In genomic region chr13:21249022-21249421, GRCm38 (mm10) we compare ENCODE assay signal across 18 mouse cellular contexts. TPM values are rescaled to one million over a fixed set of nuclear protein-coding genes. Genes with fewer than 3 reads are reported as not detected.
DNase-seq lines count a peak whose midpoint lies in the region.
"Had no signal": no experiment of that assay in that cellular context is flagged by ENCODE, and none has a peak within 500 bp of the region (broad histone marks: within the 10 kb centered on the region; RNA-seq: fewer than 3 reads in every experiment).

No protein-coding gene starts in this region.

- H3K4me1 ChIP-seq in heart, embryonic 10.5 days = 0 out of 2 replicates have a peak, but pooled peaks cover 4% of the 10 kb centered on the region
- no peaks in the 10 kb centered on the region for H3K4me1 ChIP-seq in limb, embryonic 10.5 days

- peak overlapping the region; percentile 42 for H3K4me3 ChIP-seq in heart, embryonic 10.5 days
- H3K4me3 ChIP-seq in limb, embryonic 10.5 days = 0 out of 2 replicates have a peak overlapping the region, but pooled peaks have one; percentile 18
- H3K4me3 ChIP-seq: megakaryocyte, embryonic 14.5 days had no signal

- no peak overlapping the region for H3K27ac ChIP-seq in heart, embryonic 10.5 days
- H3K27ac ChIP-seq in limb, embryonic 10.5 days = no peak overlapping the region

- peaks cover 7% of the 10 kb centered on the region for H3K27me3 ChIP-seq in heart, embryonic 10.5 days (ENCODE audit: insufficient read depth, poor library complexity, severe bottlenecking)
- H3K27me3 ChIP-seq in limb, embryonic 10.5 days (ENCODE audit: low read depth, poor library complexity, severe bottlenecking) = peaks cover 10% of the 10 kb centered on the region

- H3K36me3 ChIP-seq in heart, embryonic 10.5 days = no peaks in the 10 kb centered on the region
- no peaks in the 10 kb centered on the region for H3K36me3 ChIP-seq in limb, embryonic 10.5 days

- no peaks in the 10 kb centered on the region for H3K9me3 ChIP-seq in heart, embryonic 10.5 days
- H3K9me3 ChIP-seq in limb, embryonic 10.5 days (replicated peaks) = no peaks in the 10 kb centered on the region

- 19% methylated on average over 4 of the region's 4 CpGs for WGBS in heart, embryonic 10.5 days
- WGBS in limb, embryonic 10.5 days = 15% methylated on average over 4 of the region's 4 CpGs

- DNase-seq in heart, embryonic 10.5 days (ENCODE audit: low spot score) = no peak
- no peak for DNase-seq in heart, adult 9 months (ENCODE audit: low spot score in 2 of 2)
- DNase-seq in 416B (ENCODE audit: low read depth) = peak; percentile 29
- DNase-seq in R1 (ENCODE audit: low read depth, low spot score) = peak; percentile 92
- no peak for DNase-seq in limb, embryonic 10.5 days (ENCODE audit: low spot score)
- no peak for DNase-seq in thymus, postnatal 36 days
- no peak for DNase-seq in T-cell, adult 2 months (ENCODE audit: low spot score)
- no peak for DNase-seq in cerebellum, adult 9-10 months
- DNase-seq: cerebellum, postnatal 36 days; gastrocnemius, postnatal 14 days; heart, postnatal 10 days; kidney, postnatal 4 days; lung, adult 18-20 months; thymus, adult 2 months had no signal

RNA-seq across cellular contexts. Expression of gene Gpx5, which starts 43.5 kb away (rescaled TPM):
- polyA plus RNA-seq in heart, embryonic 10.5 days (2016; fragmentation: Nextera tagmentation; extraction: Ambion mirVana) = not detected in 2 replicates
- not detected in 2 replicates for polyA plus RNA-seq in limb, embryonic 10.5 days (2016; fragmentation: Nextera tagmentation; extraction: Ambion mirVana)
- polyA plus RNA-seq: activated CD4-positive, CD25-positive, alpha-beta regulatory T cell, adult 4 months; intestine, embryonic 14.5 days; neural tube, embryonic 11.5 days; thymus, adult 2 months had no signal

Comparison
In these comparisons a context has a peak if more than half of its experiments do, and no peak if none do; other contexts are left out.
1. DNase-seq: peak in 416B (single experiment) and R1 (single experiment); none in heart, embryonic 10.5 days (single experiment), heart, adult 9 months (0 of 2), limb, embryonic 10.5 days (single experiment), thymus, postnatal 36 days (0 of 2), T-cell, adult 2 months (single experiment) and cerebellum, adult 9-10 months (single experiment).